Mouse (Mus musculus) intestine, embryonic 14.5 days (tissue): ENCODE data around the gene Rnh1. TPM values are rescaled to one million over a fixed set of nuclear protein-coding genes. Genes with fewer than 3 reads are reported as not detected.

Source experiments
- ATAC-seq: fragments of 200-750 bp; cut with Nextera tagmentation; replicated peaks from 2 replicates; pipeline ENCODE4 v1.8.0; 2017; ENCODE audit warnings: low read depth, moderate number of reproducible peaks, moderate TSS enrichment, moderate library complexity; ENCODE audit not compliant: low FRiP score, low TSS enrichment
- DNase-seq: peaks from one replicate; pipeline ENCODE4 v3.0.0-alpha.2; 2018; ENCODE audit warnings: low spot score
- H3K27ac ChIP-seq: fragments of 300-500 bp; sonication (generic); 2 replicates; pipeline ENCODE4 v1.5.1; 2014; ENCODE audit warnings: low read depth, mild to moderate bottlenecking, control low read depth
- H3K27me3 ChIP-seq: fragments of 300-500 bp; sonication (generic); replicated peaks from 2 replicates; pipeline ENCODE4 v1.6.1; 2014; ENCODE audit warnings: low read length, control low read depth; ENCODE audit not compliant: control insufficient read depth, insufficient read depth
- H3K36me3 ChIP-seq: fragments of 300-500 bp; sonication (generic); 2 replicates; pipeline ENCODE4 v1.6.1; 2014; ENCODE audit warnings: low read length, control low read depth; ENCODE audit not compliant: control insufficient read depth, insufficient read depth
- H3K4me1 ChIP-seq: fragments of 300-500 bp; sonication (generic); replicated peaks from 2 replicates; pipeline ENCODE4 v1.6.1; 2014; ENCODE audit warnings: low read length, control low read depth, mixed read lengths; ENCODE audit not compliant: control insufficient read depth, insufficient read depth
- H3K4me2 ChIP-seq: fragments of 300-500 bp; sonication (generic); 2 replicates; pipeline ENCODE4 v1.6.1; 2014; ENCODE audit warnings: low read length
- H3K4me3 ChIP-seq: fragments of 300-500 bp; sonication (generic); 2 replicates; pipeline ENCODE4 v1.5.1; 2014; ENCODE audit warnings: low read depth, low read length, control low read depth, mixed read lengths
- H3K9ac ChIP-seq: fragments of 300-500 bp; sonication (generic); 2 replicates; pipeline ENCODE4 v1.6.1; 2014; ENCODE audit warnings: mild to moderate bottlenecking, low read length
- H3K9me3 ChIP-seq: fragments of 300-500 bp; sonication (generic); 2 replicates; pipeline ENCODE4 v1.6.1; 2016; ENCODE audit warnings: low read length, control low read depth; ENCODE audit not compliant: control insufficient read depth
- WGBS: fragments of 180-500 bp; shearing (Covaris S2); extraction: QIAGEN DNeasy Blood & Tissue Kit; methylation state at CpG from one replicate; pipeline ENCODE4 v1.1.7; 2014; 5-methylcytosine and 5-hydroxymethylcytosine counted together
- polyA plus RNA-seq: library from polyadenylated mRNA; unstranded; fragments of >200 nt; fragmentation: Nextera tagmentation; extraction: Ambion mirVana; gene quantifications from 2 replicates; pipeline ENCODE4 v1.2.1, GENCODE M21; 2014

Gene Rnh1
- polyA plus RNA-seq, 1 experiment from 2014 or later, result 123 TPM

DNA sequence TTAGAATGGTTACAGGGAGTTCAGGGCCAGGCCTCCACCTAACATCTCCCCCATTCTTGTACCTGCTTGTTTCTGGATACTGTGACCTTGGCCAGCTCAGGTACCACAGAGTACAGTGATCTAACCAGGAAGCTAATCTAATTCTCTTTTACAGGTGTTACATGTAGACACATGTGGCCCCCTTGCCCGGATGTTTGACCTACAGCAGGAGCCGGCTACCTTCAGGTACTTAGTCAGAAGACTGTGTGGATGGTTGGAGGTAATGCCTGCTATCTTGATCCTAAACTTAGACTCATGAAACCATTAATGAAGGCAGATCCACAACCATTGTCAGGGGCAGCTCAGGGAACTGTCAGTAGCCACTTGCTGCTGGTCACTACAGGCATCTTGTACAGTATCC is 23.1 kb upstream of the Rnh1 start:
- 88% methylated on average over 2 of the region's 2 CpGs for WGBS
- H3K27me3 ChIP-seq, result no peaks in the 10 kb centered on the region
- ATAC-seq, result no peak
- no peak overlapping the region for H3K9ac ChIP-seq
- no peak overlapping the region for H3K4me3 ChIP-seq
- peaks cover 12% of the 10 kb centered on the region for H3K4me1 ChIP-seq
- H3K27ac ChIP-seq, result no peak overlapping the region
- H3K4me2 ChIP-seq, result no peak overlapping the region; the same call in 1 of the 2 replicates
- no peaks in the 10 kb centered on the region for H3K9me3 ChIP-seq
- peaks cover 14% of the 10 kb centered on the region for H3K36me3 ChIP-seq
- no peak for DNase-seq

DNA sequence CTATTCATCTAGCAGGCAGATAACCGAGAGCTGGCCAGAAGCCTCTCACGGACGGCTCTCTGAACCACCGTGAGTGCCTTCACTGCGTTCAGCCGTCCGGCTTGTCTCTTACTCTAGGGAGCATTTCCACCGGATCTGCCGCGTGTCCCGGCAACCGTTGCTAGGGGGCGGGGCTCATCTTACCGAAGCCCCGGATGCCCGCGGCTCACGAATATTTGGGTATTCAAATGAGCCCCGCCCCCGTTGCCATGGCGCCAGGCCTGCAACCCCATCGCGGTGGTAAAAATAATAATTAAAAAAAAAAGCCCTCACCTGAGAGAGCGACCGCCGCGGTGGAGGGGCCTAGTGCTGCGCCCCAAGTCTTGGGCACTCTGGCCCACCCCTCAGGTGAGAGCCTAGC is 22.2 kb upstream of the Rnh1 start:
- Histone ChIP-seq H3K4me1 (peaks cover 12% of the 10 kb centered on the region), H3K27me3 (no peaks in the 10 kb centered on the region), H3K9me3 (no peaks in the 10 kb centered on the region), H3K4me3 (peak overlapping the region; percentile 91), H3K36me3 (peaks cover 23% of the 10 kb centered on the region), H3K4me2 (peak overlapping the region; percentile 99), H3K9ac (peak overlapping the region; percentile 25), H3K27ac (peak overlapping the region; percentile 62)
- DNase-seq (peak; percentile 95), ATAC-seq (peak; percentile 37)
- under 1% methylated on average over 28 of the region's 28 CpGs for WGBS

DNA sequence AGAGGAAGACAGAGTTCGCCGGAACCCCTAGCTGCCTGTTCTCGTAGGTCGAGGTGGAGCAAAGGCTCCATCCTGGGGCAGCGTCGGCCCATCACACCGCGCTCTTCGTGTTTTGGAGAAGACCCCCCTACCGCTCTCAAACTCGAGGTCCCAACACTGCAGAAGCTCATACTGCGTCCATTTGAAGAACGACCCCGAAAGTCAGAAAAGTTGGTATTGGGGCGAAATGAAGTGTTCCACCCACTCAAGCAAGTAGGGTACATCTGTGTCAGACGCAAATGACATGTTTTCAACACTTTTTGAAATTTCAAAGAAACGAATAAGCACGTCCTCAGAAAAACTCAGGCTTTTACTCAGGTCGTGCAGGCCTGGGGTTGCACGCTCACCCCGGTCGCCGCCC is 21.8 kb upstream of the Rnh1 start:
- peak overlapping the region; percentile 62 for H3K27ac ChIP-seq
- ATAC-seq, result no peak
- WGBS, result 1% methylated on average over 23 of the region's 23 CpGs

GRCm38 (mm10) chr7:141193948-141194347 is 21.3 kb upstream of the Rnh1 start, which contains the start of the genes Hras and Lrrc56:
Hras (minus strand) TSS chr7:141194005.
Lrrc56 (plus strand) TSS chr7:141194157.
- DNase-seq (peak; percentile 99), ATAC-seq (peak; percentile 92)
- Histone ChIP-seq H3K27ac (peak within 1 kb of the TSS; percentile 62), H3K9me3 (no peaks in the 10 kb centered on the region), H3K9ac (peak within 1 kb of the TSS; percentile 85), H3K4me2 (peak within 1 kb of the TSS; percentile 99), H3K27me3 (no peaks in the 10 kb centered on the region), H3K36me3 (peaks cover 32% of the 10 kb centered on the region), H3K4me3 (peak within 1 kb of the TSS; percentile 91), H3K4me1 (peaks cover 12% of the 10 kb centered on the region)
- WGBS, result under 1% methylated on average over 39 of the region's 39 CpGs

More for the DNA sequence above, 21.8 kb upstream of the Rnh1 start:
- Histone ChIP-seq H3K4me3 (peak overlapping the region; percentile 91), H3K36me3 (peaks cover 27% of the 10 kb centered on the region), H3K4me1 (peaks cover 12% of the 10 kb centered on the region), H3K9me3 (no peaks in the 10 kb centered on the region), H3K9ac (peak overlapping the region; percentile 25), H3K4me2 (peak overlapping the region; percentile 99), H3K27me3 (no peaks in the 10 kb centered on the region)
- no peak for DNase-seq

- Histone ChIP-seq H3K9me3 (no peaks in the 10 kb centered on the region), H3K27me3 (no peaks in the 10 kb centered on the region), H3K36me3 (peaks cover 33% of the 10 kb centered on the region), H3K4me3 (peak overlapping the region; percentile 91), H3K9ac (peak overlapping the region; percentile 85), H3K27ac (peak overlapping the region; percentile 62; the same call in 1 of the 2 replicates), H3K4me2 (peak overlapping the region; percentile 97), H3K4me1 (peaks cover 12% of the 10 kb centered on the region)
- under 1% methylated on average over 36 of the region's 43 CpGs for WGBS
- ATAC-seq (peak; percentile 26), DNase-seq (peak; percentile 75)
Measured at GRCm38 (mm10) chr7:141193348-141193856, 20.7 kb upstream of the Rnh1 start.

DNA sequence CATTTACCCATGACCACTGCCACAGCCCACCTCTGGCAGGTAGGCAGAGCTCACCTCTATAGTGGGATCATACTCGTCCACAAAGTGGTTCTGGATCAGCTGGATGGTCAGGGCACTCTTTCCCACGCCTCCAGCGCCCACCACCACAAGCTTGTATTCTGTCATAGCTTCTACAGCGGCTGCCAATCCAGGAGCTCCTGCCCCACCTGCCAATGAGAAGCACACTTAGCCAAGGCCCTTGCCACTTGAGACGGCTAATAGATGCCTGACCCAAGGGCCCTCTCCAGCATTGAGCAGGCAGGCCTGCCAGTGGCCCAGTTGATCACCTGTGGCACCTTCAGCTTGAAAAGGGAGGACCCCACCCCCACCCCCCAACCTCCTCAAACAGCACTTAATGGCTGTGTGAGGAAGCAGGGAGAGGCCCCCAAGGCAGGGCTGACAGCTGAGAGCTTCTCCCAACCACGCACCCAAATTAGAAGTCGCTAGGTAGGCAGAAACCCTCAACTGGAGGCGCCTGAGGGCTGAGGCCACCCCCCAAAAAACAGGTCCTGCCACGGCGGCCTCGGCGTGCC is 20.2 kb upstream of the Rnh1 start:
- DNase-seq (no peak), ATAC-seq (no peak)
- H3K4me1 ChIP-seq, result peaks cover 12% of the 10 kb centered on the region
- H3K27me3 ChIP-seq, result no peaks in the 10 kb centered on the region
- H3K9ac ChIP-seq, result peak overlapping the region; percentile 85
- H3K4me3 ChIP-seq, result peak overlapping the region; percentile 91
- 0 out of 2 replicates have a peak overlapping the region, but pooled peaks have one; percentile 62 for H3K27ac ChIP-seq
- peak overlapping the region; percentile 97 for H3K4me2 ChIP-seq
- H3K9me3 ChIP-seq, result no peaks in the 10 kb centered on the region
- H3K36me3 ChIP-seq, result peaks cover 33% of the 10 kb centered on the region
- WGBS, result 30% methylated on average over 12 of the region's 12 CpGs

- DNase-seq (no peak), ATAC-seq (no peak)
- Histone ChIP-seq H3K27me3 (no peaks in the 10 kb centered on the region), H3K36me3 (peaks cover 33% of the 10 kb centered on the region), H3K9ac (no peak overlapping the region), H3K4me3 (0 out of 2 replicates have a peak overlapping the region, but pooled peaks have one; percentile 91), H3K9me3 (no peaks in the 10 kb centered on the region), H3K4me1 (peaks cover 12% of the 10 kb centered on the region), H3K27ac (no peak overlapping the region), H3K4me2 (peak overlapping the region; percentile 97)
- WGBS, result 85% methylated on average over 24 of the region's 24 CpGs
Measured at GRCm38 (mm10) chr7:141191796-141192685, 19.4 kb upstream of the Rnh1 start.

- Histone ChIP-seq H3K27ac (no peak overlapping the region), H3K36me3 (peaks cover 33% of the 10 kb centered on the region), H3K4me3 (no peak overlapping the region), H3K9me3 (no peaks in the 10 kb centered on the region), H3K27me3 (no peaks in the 10 kb centered on the region), H3K9ac (no peak overlapping the region), H3K4me2 (no peak overlapping the region), H3K4me1 (peaks cover 12% of the 10 kb centered on the region)
- no peak for ATAC-seq
- 90% methylated on average over 14 of the region's 14 CpGs for WGBS
- DNase-seq, result no peak
Measured at GRCm38 (mm10) chr7:141191036-141191435, 18.4 kb upstream of the Rnh1 start.
